Mouse (Mus musculus): Measurements from ENCODE around the gene Yod1. TPM values are rescaled to one million over a fixed set of nuclear protein-coding genes. Genes with fewer than 3 reads are reported as not detected.
A peak's percentile ranks its signal among the peaks of the same experiment; 100 is the strongest.

Gene Yod1
- polyA plus RNA-seq, 1 experiment from 2014 or later = 13.3 TPM

GRCm38 (mm10) chr1:130716218-130716512, 962 bp upstream of the Yod1 start:
- under 1% methylated on average over 3 of the region's 3 CpGs for WGBS
- Histone ChIP-seq H3K36me3 (peaks cover 22% of the 10 kb centered on the region), H3K4me1 (replicated peaks) (peaks cover 39% of the 10 kb centered on the region), H3K27ac (peak overlapping the region; percentile 97), H3K4me3 (peak overlapping the region; percentile 94), H3K27me3 (ENCODE audit: insufficient read depth, poor library complexity, severe bottlenecking) (peaks cover 14% of the 10 kb centered on the region), H3K9me3 (no peaks in the 10 kb centered on the region)
- DNase-seq (ENCODE audit: low spot score) = no peak

- Histone ChIP-seq H3K36me3 (peaks cover 22% of the 10 kb centered on the region), H3K4me3 (peak overlapping the region; percentile 94), H3K27ac (peak overlapping the region; percentile 97), H3K9me3 (no peaks in the 10 kb centered on the region), H3K27me3 (ENCODE audit: insufficient read depth, poor library complexity, severe bottlenecking) (peaks cover 14% of the 10 kb centered on the region), H3K4me1 (replicated peaks) (peaks cover 39% of the 10 kb centered on the region)
- under 1% methylated on average over 42 of the region's 42 CpGs for WGBS
- no peak for DNase-seq (ENCODE audit: low spot score)
Measured at GRCm38 (mm10) chr1:130716513-130717290, 425 bp upstream of the Yod1 start.

- Histone ChIP-seq H3K4me1 (replicated peaks) (0 out of 2 replicates have a peak, but pooled peaks cover 4% of the 10 kb centered on the region), H3K36me3 (peaks cover 26% of the 10 kb centered on the region), H3K9me3 (no peaks in the 10 kb centered on the region), H3K4me3 (no peak overlapping the region), H3K27ac (no peak overlapping the region), H3K27me3 (ENCODE audit: insufficient read depth, poor library complexity, severe bottlenecking) (no peaks in the 10 kb centered on the region)
- DNase-seq (ENCODE audit: low spot score) = no peak
- 94% methylated on average over 5 of the region's 5 CpGs for WGBS
Measured at GRCm38 (mm10) chr1:130724206-130724605, 7.1 kb downstream of the Yod1 start.

- Histone ChIP-seq H3K36me3 (peaks cover 11% of the 10 kb centered on the region; the same call in 1 of the 2 replicates), H3K4me1 (replicated peaks) (peaks cover 2% of the 10 kb centered on the region), H3K4me3 (no peak overlapping the region), H3K9me3 (no peaks in the 10 kb centered on the region), H3K27ac (no peak overlapping the region), H3K27me3 (ENCODE audit: insufficient read depth, poor library complexity, severe bottlenecking) (no peaks in the 10 kb centered on the region)
- DNase-seq (ENCODE audit: low spot score) = no peak
- 78% methylated on average over 2 of the region's 2 CpGs for WGBS
Measured at GRCm38 (mm10) chr1:130726396-130726795, 9.3 kb downstream of the Yod1 start.

GRCm38 (mm10) chr1:130728070-130728469, 10.9 kb downstream of the Yod1 start:
- no peak for DNase-seq (ENCODE audit: low spot score)
- 69% methylated on average over 1 of the region's 1 CpGs for WGBS

GRCm38 (mm10) chr1:130728708-130729107, 11.6 kb downstream of the Yod1 start:
- Histone ChIP-seq H3K4me1 (replicated peaks) (peaks cover 10% of the 10 kb centered on the region), H3K9me3 (no peaks in the 10 kb centered on the region), H3K27ac (no peak overlapping the region), H3K36me3 (0 out of 2 replicates have a peak, but pooled peaks cover 6% of the 10 kb centered on the region), H3K4me3 (no peak overlapping the region), H3K27me3 (ENCODE audit: insufficient read depth, poor library complexity, severe bottlenecking) (no peaks in the 10 kb centered on the region)
- WGBS = 92% methylated on average over 3 of the region's 3 CpGs
- no peak for DNase-seq (ENCODE audit: low spot score)

More at GRCm38 (mm10) chr1:130728070-130728469, 10.9 kb downstream of the Yod1 start:
- Histone ChIP-seq H3K9me3 (no peaks in the 10 kb centered on the region), H3K36me3 (peaks cover 8% of the 10 kb centered on the region; the same call in 1 of the 2 replicates), H3K27me3 (ENCODE audit: insufficient read depth, poor library complexity, severe bottlenecking) (no peaks in the 10 kb centered on the region), H3K4me1 (replicated peaks) (peaks cover 10% of the 10 kb centered on the region), H3K27ac (no peak overlapping the region), H3K4me3 (no peak overlapping the region)

GRCm38 (mm10) chr1:130729153-130729552, 12.0 kb downstream of the Yod1 start, which contains the start of gene Pfkfb2:
Gene Pfkfb2, minus strand, starts transcription at chr1:130729253.
- no peaks in the 10 kb centered on the region for H3K9me3 ChIP-seq
- H3K4me1 ChIP-seq (replicated peaks) = peaks cover 10% of the 10 kb centered on the region
- DNase-seq (ENCODE audit: low spot score) = no peak
- 0 out of 2 replicates have a peak, but pooled peaks cover 1% of the 10 kb centered on the region for H3K36me3 ChIP-seq
- H3K27ac ChIP-seq = no peak within 1 kb of the TSS
- 85% methylated on average over 2 of the region's 2 CpGs for WGBS
- no peaks in the 10 kb centered on the region for H3K27me3 ChIP-seq (ENCODE audit: insufficient read depth, poor library complexity, severe bottlenecking)
- no peak within 1 kb of the TSS for H3K4me3 ChIP-seq

- H3K4me3 ChIP-seq = peak within 1 kb of the TSS; percentile 35
- peak; percentile 45 for DNase-seq (ENCODE audit: low spot score)
- 5% methylated on average over 10 of the region's 10 CpGs for WGBS
- no peaks in the 10 kb centered on the region for H3K9me3 ChIP-seq
- no peak within 1 kb of the TSS; the same call in 1 of the 2 replicates for H3K27ac ChIP-seq
- H3K27me3 ChIP-seq (ENCODE audit: insufficient read depth, poor library complexity, severe bottlenecking) = no peaks in the 10 kb centered on the region
- peaks cover 10% of the 10 kb centered on the region for H3K4me1 ChIP-seq (replicated peaks)
- H3K36me3 ChIP-seq = no peaks in the 10 kb centered on the region
Measured at GRCm38 (mm10) chr1:130731741-130732337, 14.7 kb downstream of the Yod1 start, which contains the start of gene AA986860. Gene AA986860, plus strand, starts transcription at chr1:130731976.

GRCm38 (mm10) chr1:130732706-130733658, 15.9 kb downstream of the Yod1 start:
- WGBS = 89% methylated on average over 13 of the region's 13 CpGs
- peaks cover 16% of the 10 kb centered on the region for H3K4me1 ChIP-seq (replicated peaks)

GRCm38 (mm10) chr1:130733671-130734070, 16.5 kb downstream of the Yod1 start:
- Histone ChIP-seq H3K4me3 (no peak overlapping the region), H3K36me3 (no peaks in the 10 kb centered on the region), H3K4me1 (replicated peaks) (peaks cover 16% of the 10 kb centered on the region), H3K9me3 (no peaks in the 10 kb centered on the region), H3K27ac (no peak overlapping the region), H3K27me3 (ENCODE audit: insufficient read depth, poor library complexity, severe bottlenecking) (no peaks in the 10 kb centered on the region)
- WGBS = 92% methylated on average over 4 of the region's 4 CpGs
- no peak for DNase-seq (ENCODE audit: low spot score)

More at GRCm38 (mm10) chr1:130732706-130733658, 15.9 kb downstream of the Yod1 start:
- H3K27me3 ChIP-seq (ENCODE audit: insufficient read depth, poor library complexity, severe bottlenecking) = no peaks in the 10 kb centered on the region
- no peaks in the 10 kb centered on the region for H3K9me3 ChIP-seq
- no peak for DNase-seq (ENCODE audit: low spot score)
- no peak overlapping the region for H3K27ac ChIP-seq
- no peak overlapping the region for H3K4me3 ChIP-seq
- no peaks in the 10 kb centered on the region for H3K36me3 ChIP-seq

GRCm38 (mm10) chr1:130734452-130734851, 17.3 kb downstream of the Yod1 start:
- no peak for DNase-seq (ENCODE audit: low spot score)
- no peak overlapping the region for H3K4me3 ChIP-seq
- WGBS = 77% methylated on average over 5 of the region's 5 CpGs
- peaks cover 16% of the 10 kb centered on the region for H3K4me1 ChIP-seq (replicated peaks)
- no peaks in the 10 kb centered on the region for H3K27me3 ChIP-seq (ENCODE audit: insufficient read depth, poor library complexity, severe bottlenecking)
- H3K9me3 ChIP-seq = no peaks in the 10 kb centered on the region
- no peaks in the 10 kb centered on the region for H3K36me3 ChIP-seq
- no peak overlapping the region for H3K27ac ChIP-seq

- no peak for DNase-seq (ENCODE audit: low spot score)
- Histone ChIP-seq H3K27me3 (ENCODE audit: insufficient read depth, poor library complexity, severe bottlenecking) (no peaks in the 10 kb centered on the region), H3K36me3 (no peaks in the 10 kb centered on the region), H3K9me3 (no peaks in the 10 kb centered on the region), H3K27ac (no peak overlapping the region), H3K4me1 (replicated peaks) (peaks cover 16% of the 10 kb centered on the region), H3K4me3 (no peak overlapping the region)
- 80% methylated on average over 8 of the region's 8 CpGs for WGBS
Measured at GRCm38 (mm10) chr1:130734852-130735251, 17.7 kb downstream of the Yod1 start.
